Comparison of ENCODE assay signal across 10 mouse cellular contexts in genomic region chr2:104814181-104814951, GRCm38 (mm10). TPM values are rescaled to one million over a fixed set of nuclear protein-coding genes. Genes with fewer than 3 reads are reported as not detected.
DNase-seq lines count a peak whose midpoint lies in the region; ATAC-seq and TF ChIP-seq lines count a peak whose summit lies in the region.
"Had no signal": no experiment of that assay in that cellular context is flagged by ENCODE, and none has a peak within 500 bp of the region (broad histone marks: within the 10 kb centered on the region; RNA-seq: fewer than 3 reads in every experiment).

No protein-coding gene starts in this region.

- no peak for ATAC-seq in heart, embryonic 16.5 days (replicated peaks; ENCODE audit: extremely low read depth, insufficient read depth, low FRiP score)
- no peak for ATAC-seq in hindbrain, embryonic 11.5 days (ENCODE audit: low FRiP score)
- ATAC-seq in midbrain, embryonic 14.5 days (ENCODE audit: low FRiP score, low TSS enrichment): no peak

- TF ChIP-seq POLR2A in brain, embryonic 14.5 days (IDR thresholded peaks at IDR 0.05; ENCODE audit: borderline replicate concordance, extremely low read depth, insufficient read depth, insufficient read length, poor library complexity, severe bottlenecking): no peak

- no peak overlapping the region for H3K4me3 ChIP-seq in heart, embryonic 16.5 days (ENCODE audit: low read length)
- no peak overlapping the region for H3K4me3 ChIP-seq in hindbrain, embryonic 11.5 days (ENCODE audit: low read depth, low read length)
- H3K4me3 ChIP-seq in midbrain, embryonic 14.5 days (replicated peaks; ENCODE audit: low read depth, low read length): peak overlapping the region; percentile 95
- H3K4me3 ChIP-seq: erythroblast, embryonic 14.5 days had no signal

- WGBS in heart, embryonic 16.5 days: 66% methylated on average over 5 of the region's 5 CpGs
- WGBS in hindbrain, embryonic 11.5 days: 67% methylated on average over 5 of the region's 5 CpGs
- 47% methylated on average over 5 of the region's 5 CpGs for WGBS in midbrain, embryonic 14.5 days

- H3K4me1 ChIP-seq in heart, embryonic 16.5 days (ENCODE audit: control insufficient read depth, insufficient read depth, low read length): peaks cover 24% of the 10 kb centered on the region
- H3K4me1 ChIP-seq in hindbrain, embryonic 11.5 days (replicated peaks; ENCODE audit: control insufficient read depth, insufficient read depth, low read length): peaks cover 2% of the 10 kb centered on the region; the same call in 1 of the 2 replicates
- peaks cover 23% of the 10 kb centered on the region for H3K4me1 ChIP-seq in midbrain, embryonic 14.5 days (ENCODE audit: control insufficient read depth, insufficient read depth, low read length)

- H3K4me2 ChIP-seq in heart, embryonic 16.5 days (ENCODE audit: low read depth, low read length): no peak overlapping the region
- 0 out of 2 replicates have a peak overlapping the region, but pooled peaks have one; percentile 7 for H3K4me2 ChIP-seq in hindbrain, embryonic 11.5 days (replicated peaks; ENCODE audit: low read depth, low read length)
- H3K4me2 ChIP-seq in midbrain, embryonic 14.5 days (ENCODE audit: low read length): peak overlapping the region; percentile 66

- H3K36me3 ChIP-seq in heart, embryonic 16.5 days (ENCODE audit: control insufficient read depth, insufficient read depth): 0 out of 2 replicates have a peak, but pooled peaks cover 4% of the 10 kb centered on the region
- no peaks in the 10 kb centered on the region for H3K36me3 ChIP-seq in hindbrain, embryonic 11.5 days (ENCODE audit: control insufficient read depth, insufficient read depth, low read length)
- no peaks in the 10 kb centered on the region for H3K36me3 ChIP-seq in midbrain, embryonic 14.5 days (ENCODE audit: control insufficient read depth, insufficient read depth, low read length)

- no peak for DNase-seq in heart, postnatal 14 days
- peak; percentile 84 for DNase-seq in brain, embryonic 14.5 days (ENCODE audit: low read depth)
- peak; percentile 27 for DNase-seq in hindbrain, embryonic 11.5 days (ENCODE audit: low spot score)
- peak; percentile 61 for DNase-seq in midbrain, embryonic 14.5 days
- no peak for DNase-seq in right cerebral cortex, postnatal 14 days
- no peak for DNase-seq in natural killer cell, adult 2 months (ENCODE audit: low spot score in 2 of 2)
- DNase-seq in right cerebral cortex, adult 18-20 months: no peak
- DNase-seq: adrenal gland, postnatal 25 days had no signal

- intact Hi-C loops in heart, postnatal 14 days (cut with DNase I): no loop called here

- H3K27ac ChIP-seq in heart, embryonic 16.5 days (ENCODE audit: low read length): no peak overlapping the region
- no peak overlapping the region for H3K27ac ChIP-seq in hindbrain, embryonic 11.5 days (ENCODE audit: low read depth, low read length)
- H3K27ac ChIP-seq in midbrain, embryonic 14.5 days (replicated peaks; ENCODE audit: low read depth, low read length): no peak overlapping the region

- H3K9me3 ChIP-seq in heart, embryonic 16.5 days (replicated peaks; ENCODE audit: control insufficient read depth, low read length): no peaks in the 10 kb centered on the region; the same call in 1 of the 2 replicates
- H3K9me3 ChIP-seq in hindbrain, embryonic 11.5 days (ENCODE audit: control insufficient read depth, low read length): no peaks in the 10 kb centered on the region
- no peaks in the 10 kb centered on the region for H3K9me3 ChIP-seq in midbrain, embryonic 14.5 days (ENCODE audit: control insufficient read depth, low read length)

- H3K27me3 ChIP-seq in heart, embryonic 16.5 days (ENCODE audit: control insufficient read depth, insufficient read depth, low read length): no peaks in the 10 kb centered on the region
- no peaks in the 10 kb centered on the region for H3K27me3 ChIP-seq in hindbrain, embryonic 11.5 days (ENCODE audit: control insufficient read depth, insufficient read depth, low read length)
- H3K27me3 ChIP-seq in midbrain, embryonic 14.5 days (ENCODE audit: control insufficient read depth, insufficient read depth, low read length): no peaks in the 10 kb centered on the region

- no peak for TF ChIP-seq CTCF in brain, embryonic 14.5 days (IDR thresholded peaks at IDR 0.05; ENCODE audit: borderline replicate concordance, extremely low read depth, insufficient read depth, insufficient read length)

- H3K9ac ChIP-seq in heart, embryonic 16.5 days (ENCODE audit: low read length): peak overlapping the region; percentile 34
- no peak overlapping the region for H3K9ac ChIP-seq in hindbrain, embryonic 11.5 days (ENCODE audit: low read depth, low read length)
- no peak overlapping the region for H3K9ac ChIP-seq in midbrain, embryonic 14.5 days (replicated peaks; ENCODE audit: low read length)

RNA-seq across cellular contexts. Expression of gene Qser1, which starts 2.2 kb away (rescaled TPM):
- polyA plus RNA-seq in heart, embryonic 16.5 days (2015; fragmentation: Nextera tagmentation; extraction: Ambion mirVana): 5.6 and 6.2 TPM in 2 replicates
- 10 to 100 TPM; 23.4 to 25.1 TPM for total RNA-seq in heart, postnatal 14 days (2021)
- polyA plus RNA-seq in brain, embryonic 14.5 days (2012; rRNA removed): 20.4 and 21.9 TPM in 2 replicates
- polyA plus RNA-seq in hindbrain, embryonic 11.5 days (2014; fragmentation: Nextera tagmentation; extraction: Ambion mirVana): 14.1 and 19.6 TPM in 2 replicates
- 11.3 and 13.9 TPM in 2 replicates for polyA plus RNA-seq in midbrain, embryonic 14.5 days (2014; fragmentation: Nextera tagmentation; extraction: Ambion mirVana)

RNA-seq across cellular contexts. Expression of gene Prrg4, which starts 35.3 kb away (rescaled TPM):
- 1.3 and 1.7 TPM in 2 replicates for polyA plus RNA-seq in heart, embryonic 16.5 days (2015; fragmentation: Nextera tagmentation; extraction: Ambion mirVana)
- total RNA-seq in heart, postnatal 14 days (2021): 1 to 10 TPM; 1.5 to 2.0 TPM
- 0.20 and 0.55 TPM in 2 replicates for polyA plus RNA-seq in brain, embryonic 14.5 days (2012; rRNA removed)
- polyA plus RNA-seq in hindbrain, embryonic 11.5 days (2014; fragmentation: Nextera tagmentation; extraction: Ambion mirVana): 0.39 and 1.4 TPM in 2 replicates
- polyA plus RNA-seq in midbrain, embryonic 14.5 days (2014; fragmentation: Nextera tagmentation; extraction: Ambion mirVana): 0.11 and 0.61 TPM in 2 replicates
- polyA plus RNA-seq: erythroblast, embryonic 14.5 days had no signal

RNA-seq across cellular contexts. Expression of gene Ccdc73, which starts 53.2 kb away (rescaled TPM):
- 4.4 and 4.8 TPM in 2 replicates for polyA plus RNA-seq in heart, embryonic 16.5 days (2015; fragmentation: Nextera tagmentation; extraction: Ambion mirVana)
- 1 to 10 TPM; 3.2 to 4.9 TPM for total RNA-seq in heart, postnatal 14 days (2021)
- polyA plus RNA-seq in brain, embryonic 14.5 days (2012; rRNA removed): 3.4 and 4.1 TPM in 2 replicates
- polyA plus RNA-seq in hindbrain, embryonic 11.5 days (2014; fragmentation: Nextera tagmentation; extraction: Ambion mirVana): 5.8 and 7.6 TPM in 2 replicates
- 6.7 and 9.1 TPM in 2 replicates for polyA plus RNA-seq in midbrain, embryonic 14.5 days (2014; fragmentation: Nextera tagmentation; extraction: Ambion mirVana)
- polyA plus RNA-seq: erythroblast, embryonic 14.5 days had no signal

Comparison
In these comparisons a context has a peak if more than half of its experiments do, and no peak if none do; other contexts are left out.
1. DNase-seq: peak in brain, embryonic 14.5 days (single experiment), hindbrain, embryonic 11.5 days (single experiment) and midbrain, embryonic 14.5 days (single experiment); none in heart, postnatal 14 days (0 of 2), right cerebral cortex, postnatal 14 days (single experiment), natural killer cell, adult 2 months (0 of 2) and right cerebral cortex, adult 18-20 months (single experiment).